Mouse (Mus musculus) hindbrain, embryonic 10.5 days (tissue): ENCODE measurements around the gene Ankrd44. TPM values are rescaled to one million over a fixed set of nuclear protein-coding genes. Genes with fewer than 3 reads are reported as not detected.
A peak's percentile ranks its signal among the peaks of the same experiment; 100 is the strongest.

ENCODE experiments used
- DNase-seq: peaks from one replicate; pipeline ENCODE4 v3.0.0-alpha.2; 2017; ENCODE audit warnings: low spot score
- H3K27ac ChIP-seq: fragments of 300-500 bp; sonication (generic); 2 replicates; pipeline ENCODE4 v1.5.1; 2016; ENCODE audit warnings: mild to moderate bottlenecking, moderate library complexity
- H3K27me3 ChIP-seq: fragments of 300-500 bp; sonication (generic); 2 replicates; pipeline ENCODE4 v1.6.1; 2016; ENCODE audit warnings: mild to moderate bottlenecking; ENCODE audit not compliant: poor library complexity, insufficient read depth, severe bottlenecking
- H3K36me3 ChIP-seq: fragments of 300-500 bp; sonication (generic); 2 replicates; pipeline ENCODE4 v1.6.1; 2016; ENCODE audit warnings: mild to moderate bottlenecking, moderate library complexity
- H3K4me1 ChIP-seq: fragments of 300-500 bp; sonication (generic); replicated peaks from 2 replicates; pipeline ENCODE4 v1.6.1; 2016; ENCODE audit warnings: mild to moderate bottlenecking
- H3K4me3 ChIP-seq: fragments of 300-500 bp; sonication (generic); 2 replicates; pipeline ENCODE4 v1.5.1; 2016; ENCODE audit warnings: mild to moderate bottlenecking, moderate library complexity
- H3K9me3 ChIP-seq: fragments of 300-500 bp; sonication (generic); 2 replicates; pipeline ENCODE4 v1.6.1; 2016; ENCODE audit warnings: mild to moderate bottlenecking, moderate library complexity
- WGBS: fragments of 180-500 bp; shearing (Covaris S2); methylation state at CpG from one replicate; pipeline ENCODE4 v1.1.7; 2016; 5-methylcytosine and 5-hydroxymethylcytosine counted together
- polyA plus RNA-seq: library from polyadenylated mRNA; unstranded; fragments of >200 nt; fragmentation: Nextera tagmentation; extraction: Ambion mirVana; gene quantifications from 2 replicates; pipeline ENCODE4 v1.2.1, GENCODE M21; 2016

Ankrd44 gene
- polyA plus RNA-seq, 1 experiment from 2014 or later = 11.9 TPM

- WGBS = 47% methylated on average over 9 of the region's 9 CpGs
- Histone ChIP-seq H3K27ac (no peak overlapping the region), H3K4me1 (peaks cover 20% of the 10 kb centered on the region)
Observed at GRCm38 (mm10) chr1:54914387-54914786, 11.8 kb downstream of the Ankrd44 start.

GRCm38 (mm10) chr1:54913379-54913873 is 12.8 kb downstream of the Ankrd44 start:
- Histone ChIP-seq H3K36me3 (no peaks in the 10 kb centered on the region), H3K9me3 (no peaks in the 10 kb centered on the region), H3K27me3 (no peaks in the 10 kb centered on the region), H3K4me1 (peaks cover 24% of the 10 kb centered on the region), H3K27ac (no peak overlapping the region), H3K4me3 (no peak overlapping the region)
- WGBS = 87% methylated on average over 3 of the region's 3 CpGs
- no peak for DNase-seq

More at GRCm38 (mm10) chr1:54914387-54914786, 11.8 kb downstream of the Ankrd44 start:
- Histone ChIP-seq H3K27me3 (no peaks in the 10 kb centered on the region), H3K36me3 (no peaks in the 10 kb centered on the region), H3K4me3 (no peak overlapping the region), H3K9me3 (no peaks in the 10 kb centered on the region)
- DNase-seq = no peak

GRCm38 (mm10) chr1:54913063-54913335 is 13.2 kb downstream of the Ankrd44 start:
- H3K4me1 ChIP-seq = peaks cover 24% of the 10 kb centered on the region
- no peak overlapping the region for H3K27ac ChIP-seq
- DNase-seq = no peak
- no peaks in the 10 kb centered on the region for H3K36me3 ChIP-seq
- no peaks in the 10 kb centered on the region for H3K9me3 ChIP-seq
- no peaks in the 10 kb centered on the region for H3K27me3 ChIP-seq
- no peak overlapping the region for H3K4me3 ChIP-seq

GRCm38 (mm10) chr1:54912290-54913062 is 13.7 kb downstream of the Ankrd44 start:
- no peak overlapping the region for H3K4me3 ChIP-seq
- DNase-seq = no peak
- 78% methylated on average over 7 of the region's 7 CpGs for WGBS
- H3K4me1 ChIP-seq = peaks cover 26% of the 10 kb centered on the region
- no peaks in the 10 kb centered on the region for H3K27me3 ChIP-seq
- 0 out of 2 replicates have a peak overlapping the region, but pooled peaks have one; percentile 16 for H3K27ac ChIP-seq
- H3K9me3 ChIP-seq = no peaks in the 10 kb centered on the region
- no peaks in the 10 kb centered on the region for H3K36me3 ChIP-seq

GRCm38 (mm10) chr1:54911256-54911610 is 15.0 kb downstream of the Ankrd44 start:
- peaks cover 33% of the 10 kb centered on the region for H3K4me1 ChIP-seq
- no peaks in the 10 kb centered on the region for H3K36me3 ChIP-seq
- H3K27me3 ChIP-seq = no peaks in the 10 kb centered on the region
- no peak for DNase-seq
- no peak overlapping the region for H3K4me3 ChIP-seq
- H3K27ac ChIP-seq = no peak overlapping the region
- WGBS = 92% methylated on average over 1 of the region's 1 CpGs
- H3K9me3 ChIP-seq = no peaks in the 10 kb centered on the region

DNA sequence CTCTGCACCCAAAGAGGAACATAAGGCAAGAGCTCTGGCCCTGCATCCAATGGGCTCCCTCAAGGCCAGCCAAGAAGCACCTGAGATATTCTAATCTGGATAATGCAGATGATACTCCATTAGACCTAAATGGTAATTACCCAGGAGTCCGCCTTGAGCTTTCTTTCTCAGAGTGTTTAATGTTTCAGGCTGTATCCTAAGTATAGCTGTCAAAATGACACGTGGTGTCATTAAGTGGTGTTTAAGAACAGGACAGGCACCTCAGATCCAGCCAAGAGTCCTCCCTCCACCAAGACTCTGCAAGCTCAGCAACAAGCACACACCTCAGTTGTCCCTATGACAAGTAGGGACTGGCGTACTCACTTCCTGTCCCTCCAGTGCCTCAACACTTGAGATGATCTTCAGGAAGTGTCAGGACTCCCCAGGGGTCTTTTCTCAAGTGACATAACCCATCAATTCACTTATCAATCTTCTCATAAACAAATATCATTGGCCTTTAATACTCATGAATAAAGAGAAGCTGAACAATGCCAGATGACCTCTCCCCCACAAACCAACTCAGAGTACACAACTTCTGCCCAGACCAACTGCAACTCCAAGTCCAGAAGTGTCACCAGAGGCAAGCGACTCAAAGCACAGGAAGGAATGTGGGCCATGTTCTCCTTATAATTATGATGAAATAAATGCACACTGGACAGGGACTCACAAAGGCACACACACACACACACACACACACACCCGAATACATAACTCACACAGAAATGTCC is 15.5 kb downstream of the Ankrd44 start:
- WGBS = 80% methylated on average over 5 of the region's 5 CpGs
- H3K4me1 ChIP-seq = peaks cover 37% of the 10 kb centered on the region

DNA sequence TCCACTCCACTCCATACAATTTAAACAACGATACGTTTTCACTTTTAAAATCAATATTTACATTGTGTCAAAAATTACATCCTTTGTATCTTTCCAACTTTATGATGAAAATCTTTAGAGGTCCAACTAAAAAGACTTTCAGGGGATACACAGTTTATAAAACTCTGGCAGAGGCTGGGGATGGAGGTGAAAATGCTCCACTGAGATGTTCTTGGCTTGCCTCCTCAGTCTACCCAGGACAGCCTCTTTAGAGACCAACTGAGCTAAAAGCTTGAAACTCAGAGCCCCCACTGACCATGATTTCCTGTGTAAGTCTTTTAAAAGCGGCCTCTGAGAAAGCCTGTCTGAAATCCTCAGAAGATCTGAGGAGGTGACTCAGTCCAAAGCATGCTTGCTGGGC is 17.4 kb downstream of the Ankrd44 start:
- no peak for DNase-seq
- 78% methylated on average over 3 of the region's 3 CpGs for WGBS
- Histone ChIP-seq H3K4me3 (no peak overlapping the region), H3K9me3 (no peaks in the 10 kb centered on the region), H3K27me3 (no peaks in the 10 kb centered on the region), H3K4me1 (peaks cover 38% of the 10 kb centered on the region), H3K27ac (peak overlapping the region; percentile 16; the same call in 1 of the 2 replicates), H3K36me3 (no peaks in the 10 kb centered on the region)

More for the DNA sequence above, 15.5 kb downstream of the Ankrd44 start:
- Histone ChIP-seq H3K27ac (no peak overlapping the region), H3K36me3 (no peaks in the 10 kb centered on the region), H3K4me3 (no peak overlapping the region), H3K9me3 (no peaks in the 10 kb centered on the region), H3K27me3 (no peaks in the 10 kb centered on the region)
- DNase-seq = no peak

- no peaks in the 10 kb centered on the region for H3K9me3 ChIP-seq
- H3K27me3 ChIP-seq = no peaks in the 10 kb centered on the region
- peak; percentile 62 for DNase-seq
- H3K27ac ChIP-seq = peak overlapping the region; percentile 73
- peaks cover 28% of the 10 kb centered on the region for H3K4me1 ChIP-seq
- H3K36me3 ChIP-seq = no peaks in the 10 kb centered on the region
- WGBS = 45% methylated on average over 15 of the region's 15 CpGs
- no peak overlapping the region for H3K4me3 ChIP-seq
Observed at GRCm38 (mm10) chr1:54907066-54907639, 19.0 kb downstream of the Ankrd44 start.

DNA sequence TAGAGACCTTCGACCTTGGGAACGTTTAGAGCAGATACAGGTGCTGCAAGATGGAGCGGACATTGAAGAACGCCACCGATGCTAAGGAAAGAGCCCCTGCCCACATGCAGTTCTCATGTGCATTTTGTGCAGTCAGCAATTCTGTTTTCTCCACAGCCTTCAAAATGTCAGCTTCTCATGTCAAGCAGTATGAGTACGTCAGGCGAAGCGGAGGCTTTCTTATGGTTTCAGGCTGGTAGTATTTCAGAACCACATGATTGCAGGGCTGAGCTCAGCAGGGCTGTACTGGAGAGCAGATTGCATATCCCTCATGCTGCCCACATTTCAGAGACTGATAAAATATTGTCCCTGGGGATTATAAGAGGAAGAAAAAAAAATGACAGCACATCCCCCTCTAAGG is 19.9 kb downstream of the Ankrd44 start:
- 80% methylated on average over 8 of the region's 8 CpGs for WGBS
- H3K27me3 ChIP-seq = no peaks in the 10 kb centered on the region
- H3K4me1 ChIP-seq = peaks cover 28% of the 10 kb centered on the region
- DNase-seq = no peak
- no peak overlapping the region; the same call in 1 of the 2 replicates for H3K27ac ChIP-seq
- no peaks in the 10 kb centered on the region for H3K36me3 ChIP-seq
- H3K9me3 ChIP-seq = no peaks in the 10 kb centered on the region
- no peak overlapping the region for H3K4me3 ChIP-seq

GRCm38 (mm10) chr1:54905632-54906031 is 20.6 kb downstream of the Ankrd44 start:
- 74% methylated on average over 7 of the region's 7 CpGs for WGBS
- Histone ChIP-seq H3K27me3 (no peaks in the 10 kb centered on the region), H3K4me1 (peaks cover 24% of the 10 kb centered on the region), H3K27ac (no peak overlapping the region), H3K9me3 (no peaks in the 10 kb centered on the region), H3K4me3 (no peak overlapping the region), H3K36me3 (no peaks in the 10 kb centered on the region)
- no peak for DNase-seq

DNA sequence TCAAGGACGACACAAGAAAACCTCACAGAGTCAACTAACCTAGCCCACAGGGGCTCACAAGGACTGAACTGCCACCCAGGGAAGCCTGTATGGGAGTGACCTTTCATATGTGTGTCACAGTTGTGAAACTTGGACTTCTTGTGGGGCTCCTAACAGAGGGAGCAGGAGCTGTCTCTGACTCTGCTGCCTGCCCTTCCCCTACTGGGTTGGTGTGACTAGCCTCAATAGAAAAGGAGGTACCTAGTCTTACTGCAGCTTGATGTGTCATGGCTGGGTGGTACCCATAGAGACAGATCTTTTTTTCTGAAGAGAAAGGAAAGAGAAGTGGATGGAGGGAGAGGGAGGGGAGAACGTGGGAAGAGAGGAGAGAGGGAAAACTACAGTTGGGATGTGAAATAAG is 22.0 kb downstream of the Ankrd44 start:
- Histone ChIP-seq H3K36me3 (no peaks in the 10 kb centered on the region), H3K4me3 (no peak overlapping the region), H3K27ac (no peak overlapping the region), H3K27me3 (no peaks in the 10 kb centered on the region), H3K9me3 (no peaks in the 10 kb centered on the region), H3K4me1 (peaks cover 17% of the 10 kb centered on the region)
- WGBS = 79% methylated on average over 2 of the region's 2 CpGs
- no peak for DNase-seq

DNA sequence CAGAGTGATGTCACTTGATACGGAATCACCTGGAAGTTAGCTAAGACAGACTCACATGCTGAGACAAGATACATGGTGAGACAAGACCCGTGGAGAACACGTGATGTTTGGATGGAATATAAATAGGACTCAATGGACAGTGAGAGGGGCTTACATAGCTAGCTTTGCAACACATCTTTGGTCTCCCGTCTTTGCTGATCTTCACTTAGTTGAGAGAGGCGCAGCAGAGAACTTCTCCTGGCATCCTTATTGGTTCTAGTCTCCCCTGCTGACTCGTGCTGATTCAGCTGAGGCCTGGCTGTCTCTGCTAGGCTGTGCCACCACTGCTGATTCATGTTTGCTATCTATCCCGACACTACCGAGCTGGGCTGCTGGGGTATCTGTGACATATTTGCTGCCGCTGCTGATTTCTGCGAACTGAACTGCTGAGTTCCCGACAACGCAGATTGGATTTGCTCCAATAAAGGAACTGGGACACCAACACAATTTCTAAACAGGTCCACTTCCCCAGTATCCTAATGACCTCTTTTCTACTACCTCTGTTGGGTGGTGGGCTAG is 23.4 kb downstream of the Ankrd44 start:
- 94% methylated on average over 12 of the region's 12 CpGs for WGBS

GRCm38 (mm10) chr1:54901084-54901483 is 25.1 kb downstream of the Ankrd44 start:
- Histone ChIP-seq H3K27me3 (no peaks in the 10 kb centered on the region), H3K27ac (no peak overlapping the region), H3K9me3 (no peaks in the 10 kb centered on the region), H3K4me1 (0 out of 2 replicates have a peak, but pooled peaks cover 5% of the 10 kb centered on the region), H3K36me3 (no peaks in the 10 kb centered on the region), H3K4me3 (no peak overlapping the region)
- no peak for DNase-seq
- 85% methylated on average over 1 of the region's 1 CpGs for WGBS

More for the DNA sequence above, 23.4 kb downstream of the Ankrd44 start:
- DNase-seq = no peak
- Histone ChIP-seq H3K9me3 (no peaks in the 10 kb centered on the region), H3K4me1 (peaks cover 14% of the 10 kb centered on the region; the same call in 1 of the 2 replicates), H3K27me3 (no peaks in the 10 kb centered on the region), H3K36me3 (no peaks in the 10 kb centered on the region), H3K27ac (no peak overlapping the region), H3K4me3 (no peak overlapping the region)
